Mouse (Mus musculus): ENCODE measurements around the gene Tas1r3. TPM values are rescaled to one million over a fixed set of nuclear protein-coding genes. Genes with fewer than 3 reads are reported as not detected.
A peak's percentile ranks its signal among the peaks of the same experiment; 100 is the strongest.

Gene Tas1r3
- polyA plus RNA-seq, 1 experiment from 2014 or later = 0.11 TPM

DNA sequence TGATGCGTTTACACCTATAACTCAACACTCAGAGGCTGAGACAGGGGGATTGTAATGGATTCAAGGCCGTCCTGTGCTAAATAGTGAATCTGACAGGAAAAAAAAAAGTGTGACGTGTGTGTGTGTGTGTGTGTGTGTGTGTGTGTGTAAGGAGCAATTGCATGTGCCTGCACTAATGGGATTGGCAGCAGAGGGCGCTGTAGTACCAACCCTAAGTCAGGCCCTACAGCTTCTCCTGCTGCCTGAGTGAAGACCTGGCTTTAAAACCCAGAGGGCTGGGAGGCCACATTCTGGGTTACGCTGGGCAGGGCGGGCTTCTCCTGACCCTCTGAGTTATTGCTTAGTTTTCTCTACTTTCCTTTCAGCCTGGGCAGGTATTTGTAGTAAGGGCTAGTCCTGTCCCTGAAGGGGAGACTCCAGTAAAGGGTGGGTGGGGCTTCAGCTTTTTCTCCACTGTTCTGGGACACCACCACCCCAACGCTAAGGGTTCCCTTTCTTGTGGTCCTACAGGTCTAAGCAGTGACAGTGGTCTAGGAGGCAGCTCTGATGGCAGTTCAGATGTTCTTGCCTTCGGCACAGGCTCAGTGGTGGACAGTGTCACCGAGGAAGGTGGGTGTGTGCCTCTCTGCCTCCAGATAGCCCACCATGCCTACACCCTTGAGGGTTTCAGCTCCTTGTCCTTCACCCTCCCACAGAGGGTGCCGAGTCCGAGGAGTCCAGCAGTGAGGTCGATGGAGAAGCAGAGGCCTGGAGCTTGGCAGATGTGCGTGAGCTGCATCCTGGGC lies 41.3 kb upstream of the Tas1r3 start:
- no peaks in the 10 kb centered on the region for H3K9me3 ChIP-seq (ENCODE audit: control insufficient read depth, low read length)
- H3K27me3 ChIP-seq (ENCODE audit: control insufficient read depth, insufficient read depth, low read length) = no peaks in the 10 kb centered on the region
- H3K4me1 ChIP-seq (replicated peaks; ENCODE audit: control insufficient read depth, insufficient read depth) = no peaks in the 10 kb centered on the region
- peaks cover 17% of the 10 kb centered on the region for H3K36me3 ChIP-seq (ENCODE audit: control insufficient read depth, insufficient read depth, low read length)
- 85% methylated on average over 13 of the region's 13 CpGs for WGBS
- peak; percentile 38 for DNase-seq (ENCODE audit: low spot score)
- no peak for ATAC-seq (ENCODE audit: low FRiP score, low TSS enrichment)
- H3K4me2 ChIP-seq (replicated peaks; ENCODE audit: low read depth) = no peak overlapping the region
- no peak overlapping the region for H3K27ac ChIP-seq (replicated peaks)
- no peak overlapping the region for H3K4me3 ChIP-seq (ENCODE audit: low read depth, low read length)
- no peak overlapping the region for H3K9ac ChIP-seq (ENCODE audit: low read length)
- TF ChIP-seq EP300 (optimal IDR thresholded peaks at IDR 0.05) (no peak), CTCF (IDR thresholded peaks at IDR 0.05; ENCODE audit: low read depth) (peak; percentile 59)

- H3K36me3 ChIP-seq (ENCODE audit: control insufficient read depth, insufficient read depth, low read length) = peaks cover 19% of the 10 kb centered on the region
- no peak for ATAC-seq (ENCODE audit: low FRiP score, low TSS enrichment)
Measured at GRCm38 (mm10) chr4:155903246-155903645, 40.1 kb upstream of the Tas1r3 start.

DNA sequence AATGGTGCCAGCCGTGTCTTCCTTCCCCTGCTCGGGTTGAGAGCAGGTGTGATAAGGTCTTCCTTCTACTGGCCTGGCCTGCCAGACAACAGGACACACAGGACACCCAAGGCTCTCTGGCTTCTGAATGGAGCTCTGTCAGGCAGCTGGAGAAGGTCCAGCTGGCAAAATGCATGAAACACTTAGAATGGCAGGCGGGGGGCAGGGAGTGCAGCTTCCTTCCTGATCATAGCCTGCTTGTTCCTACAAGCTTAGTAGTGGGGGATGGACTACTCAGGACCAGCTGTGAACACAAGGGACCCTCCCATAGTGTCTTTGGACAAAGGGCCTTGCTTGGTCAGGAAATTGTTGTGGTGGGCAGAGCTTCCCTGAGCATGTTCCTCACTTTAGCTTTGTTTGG lies 38.0 kb upstream of the Tas1r3 start:
- no peak for TF ChIP-seq CTCF (IDR thresholded peaks at IDR 0.05; ENCODE audit: low read depth)
- TF ChIP-seq EP300 (optimal IDR thresholded peaks at IDR 0.05) = no peak
- 64% methylated on average over 3 of the region's 3 CpGs for WGBS
- Histone ChIP-seq H3K36me3 (ENCODE audit: control insufficient read depth, insufficient read depth, low read length) (peaks cover 19% of the 10 kb centered on the region), H3K27me3 (ENCODE audit: control insufficient read depth, insufficient read depth, low read length) (no peaks in the 10 kb centered on the region), H3K4me2 (replicated peaks; ENCODE audit: low read depth) (no peak overlapping the region), H3K4me3 (ENCODE audit: low read depth, low read length) (no peak overlapping the region), H3K9me3 (ENCODE audit: control insufficient read depth, low read length) (no peaks in the 10 kb centered on the region), H3K27ac (replicated peaks) (no peak overlapping the region), H3K4me1 (replicated peaks; ENCODE audit: control insufficient read depth, insufficient read depth) (no peaks in the 10 kb centered on the region), H3K9ac (ENCODE audit: low read length) (no peak overlapping the region)
- DNase-seq (ENCODE audit: low spot score) = no peak
- ATAC-seq (ENCODE audit: low FRiP score, low TSS enrichment) = no peak

More at GRCm38 (mm10) chr4:155903246-155903645, 40.1 kb upstream of the Tas1r3 start:
- TF ChIP-seq CTCF (IDR thresholded peaks at IDR 0.05; ENCODE audit: low read depth) = no peak
- H3K9me3 ChIP-seq (ENCODE audit: control insufficient read depth, low read length) = no peaks in the 10 kb centered on the region
- no peak for DNase-seq (ENCODE audit: low spot score)
- H3K4me1 ChIP-seq (replicated peaks; ENCODE audit: control insufficient read depth, insufficient read depth) = no peaks in the 10 kb centered on the region
- H3K4me3 ChIP-seq (ENCODE audit: low read depth, low read length) = no peak overlapping the region
- 92% methylated on average over 13 of the region's 13 CpGs for WGBS
- no peak overlapping the region for H3K4me2 ChIP-seq (replicated peaks; ENCODE audit: low read depth)
- H3K9ac ChIP-seq (ENCODE audit: low read length) = no peak overlapping the region
- H3K27ac ChIP-seq (replicated peaks) = no peak overlapping the region
- H3K27me3 ChIP-seq (ENCODE audit: control insufficient read depth, insufficient read depth, low read length) = no peaks in the 10 kb centered on the region

GRCm38 (mm10) chr4:155899355-155899754 lies 36.2 kb upstream of the Tas1r3 start:
- H3K9ac ChIP-seq (ENCODE audit: low read length) = no peak overlapping the region
- H3K36me3 ChIP-seq (ENCODE audit: control insufficient read depth, insufficient read depth, low read length) = peaks cover 19% of the 10 kb centered on the region
- no peak overlapping the region for H3K4me3 ChIP-seq (ENCODE audit: low read depth, low read length)
- TF ChIP-seq EP300 (optimal IDR thresholded peaks at IDR 0.05) (no peak), CTCF (IDR thresholded peaks at IDR 0.05; ENCODE audit: low read depth) (no peak)
- ATAC-seq (ENCODE audit: low FRiP score, low TSS enrichment) (no peak), DNase-seq (ENCODE audit: low spot score) (no peak)
- H3K27ac ChIP-seq (replicated peaks) = no peak overlapping the region
- peaks cover 9% of the 10 kb centered on the region; the same call in 1 of the 2 replicates for H3K4me1 ChIP-seq (replicated peaks; ENCODE audit: control insufficient read depth, insufficient read depth)
- WGBS = 93% methylated on average over 7 of the region's 7 CpGs
- H3K4me2 ChIP-seq (replicated peaks; ENCODE audit: low read depth) = no peak overlapping the region
- no peaks in the 10 kb centered on the region for H3K9me3 ChIP-seq (ENCODE audit: control insufficient read depth, low read length)
- no peaks in the 10 kb centered on the region for H3K27me3 ChIP-seq (ENCODE audit: control insufficient read depth, insufficient read depth, low read length)

DNA sequence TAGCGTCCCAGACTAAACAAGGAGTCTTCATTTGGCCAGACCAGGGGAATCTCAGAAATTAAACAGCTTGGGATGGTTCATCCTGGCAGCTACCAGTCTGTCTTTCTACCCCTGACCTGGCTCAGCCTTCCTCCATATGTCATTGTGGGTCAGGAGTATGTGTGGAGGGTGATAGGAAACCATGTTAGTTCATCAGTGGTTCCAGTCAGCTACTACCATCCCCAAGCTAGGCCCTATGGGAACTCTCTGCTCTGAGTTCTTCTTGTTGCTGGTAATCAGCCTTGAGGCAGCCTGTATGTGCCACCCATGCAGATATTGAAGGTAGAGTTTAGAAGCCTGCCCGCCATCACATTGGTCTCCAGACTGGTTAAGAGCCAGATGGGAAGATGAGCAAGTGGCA lies 35.2 kb upstream of the Tas1r3 start:
- Histone ChIP-seq H3K36me3 (ENCODE audit: control insufficient read depth, insufficient read depth, low read length) (peaks cover 15% of the 10 kb centered on the region), H3K4me3 (ENCODE audit: low read depth, low read length) (no peak overlapping the region), H3K4me2 (replicated peaks; ENCODE audit: low read depth) (no peak overlapping the region), H3K4me1 (replicated peaks; ENCODE audit: control insufficient read depth, insufficient read depth) (peaks cover 10% of the 10 kb centered on the region), H3K27ac (replicated peaks) (no peak overlapping the region), H3K27me3 (ENCODE audit: control insufficient read depth, insufficient read depth, low read length) (no peaks in the 10 kb centered on the region), H3K9ac (ENCODE audit: low read length) (no peak overlapping the region), H3K9me3 (ENCODE audit: control insufficient read depth, low read length) (no peaks in the 10 kb centered on the region)
- no peak for DNase-seq (ENCODE audit: low spot score)
- TF ChIP-seq CTCF (IDR thresholded peaks at IDR 0.05; ENCODE audit: low read depth) (no peak), EP300 (optimal IDR thresholded peaks at IDR 0.05) (no peak)
- no peak for ATAC-seq (ENCODE audit: low FRiP score, low TSS enrichment)
- WGBS = 94% methylated on average over 2 of the region's 2 CpGs

- no peak overlapping the region for H3K4me2 ChIP-seq (replicated peaks; ENCODE audit: low read depth)
- DNase-seq (ENCODE audit: low spot score) = no peak
Measured at GRCm38 (mm10) chr4:155896461-155896860, 33.3 kb upstream of the Tas1r3 start.

More at GRCm38 (mm10) chr4:155896461-155896860, 33.3 kb upstream of the Tas1r3 start:
- H3K36me3 ChIP-seq (ENCODE audit: control insufficient read depth, insufficient read depth, low read length) = peaks cover 11% of the 10 kb centered on the region
- no peak overlapping the region for H3K27ac ChIP-seq (replicated peaks)
- no peak for TF ChIP-seq CTCF (IDR thresholded peaks at IDR 0.05; ENCODE audit: low read depth)
- TF ChIP-seq EP300 (optimal IDR thresholded peaks at IDR 0.05) = no peak
- no peaks in the 10 kb centered on the region for H3K9me3 ChIP-seq (ENCODE audit: control insufficient read depth, low read length)
- ATAC-seq (ENCODE audit: low FRiP score, low TSS enrichment) = no peak
- H3K27me3 ChIP-seq (ENCODE audit: control insufficient read depth, insufficient read depth, low read length) = no peaks in the 10 kb centered on the region
- no peak overlapping the region for H3K4me3 ChIP-seq (ENCODE audit: low read depth, low read length)
- H3K4me1 ChIP-seq (replicated peaks; ENCODE audit: control insufficient read depth, insufficient read depth) = peaks cover 10% of the 10 kb centered on the region
- WGBS = 99% methylated on average over 12 of the region's 12 CpGs
- no peak overlapping the region for H3K9ac ChIP-seq (ENCODE audit: low read length)
